Mouse (Mus musculus) ES-Bruce4 (cell line): Measurements from ENCODE around the gene Tekt2.

ENCODE experiments used
- CTCF ChIP-seq: IDR thresholded peaks from one replicate; pipeline ENCODE4 v1.8.1; 2011; ENCODE audit warnings: low read depth, low read length
- POLR2A ChIP-seq: IDR thresholded peaks from one replicate; pipeline ENCODE4 v1.8.1; 2011; ENCODE audit warnings: low read length; ENCODE audit not compliant: insufficient read depth

- TF ChIP-seq POLR2A, result no peak
- no peak for TF ChIP-seq CTCF
Observed at GRCm38 (mm10) chr4:126288085-126288666, 37.3 kb downstream of the Tekt2 start.
